Mouse (Mus musculus) gastrocnemius, postnatal 10 days (tissue): Measurements from ENCODE around the gene Col6a5. TPM values are rescaled to one million over a fixed set of nuclear protein-coding genes. Genes with fewer than 3 reads are reported as not detected.

Experiments
- DNase-seq: peaks from one replicate; pipeline ENCODE4 v3.0.0; 2021; ENCODE audit warnings: mixed read lengths
- long read RNA-seq, 2 experiments: library from polyadenylated mRNA; stranded (forward); transcript quantifications; one replicate each; pipeline ENCODE4 v2.0.0; 2021
- total RNA-seq, 2 experiments: library from RNA; stranded (reverse); gene quantifications; 2 replicates each; pipeline ENCODE4 v1.2.3; 2021

The Col6a5 gene
- total RNA-seq = 1 to 10 TPM; 1.2 to 1.4 TPM
- long read RNA-seq, experiment 1 = 0 reads
- long read RNA-seq, experiment 2 = 0 reads

GRCm38 (mm10) chr9:105960533-105960932 is at the start of gene Col6a5:
Gene Col6a5 (minus strand): TSS chr9:105960643.
- DNase-seq = peak; percentile 40

DNA sequence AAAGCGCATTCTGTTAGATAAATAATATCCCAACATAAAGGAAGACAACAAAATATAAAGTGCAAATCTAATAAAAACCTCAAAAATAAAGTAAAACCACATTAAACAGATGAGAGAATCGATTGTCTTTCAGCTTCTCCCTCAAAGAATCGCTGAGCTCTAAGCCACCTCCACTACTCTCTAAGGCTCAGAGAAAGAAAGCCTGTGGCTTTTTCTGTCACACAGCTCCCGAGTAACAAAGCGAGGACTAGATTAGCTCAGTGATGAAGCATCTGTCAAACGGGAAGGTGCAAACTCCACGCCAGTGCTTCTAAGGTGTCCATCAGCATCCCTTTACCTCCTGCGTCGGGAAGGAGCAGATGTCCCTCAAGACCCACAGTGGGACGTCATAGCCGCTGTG is 37.5 kb upstream of the Col6a5 start:
- DNase-seq = no peak

- no peak for DNase-seq
Measured at GRCm38 (mm10) chr9:105992425-105992824, 32.0 kb upstream of the Col6a5 start.

DNA sequence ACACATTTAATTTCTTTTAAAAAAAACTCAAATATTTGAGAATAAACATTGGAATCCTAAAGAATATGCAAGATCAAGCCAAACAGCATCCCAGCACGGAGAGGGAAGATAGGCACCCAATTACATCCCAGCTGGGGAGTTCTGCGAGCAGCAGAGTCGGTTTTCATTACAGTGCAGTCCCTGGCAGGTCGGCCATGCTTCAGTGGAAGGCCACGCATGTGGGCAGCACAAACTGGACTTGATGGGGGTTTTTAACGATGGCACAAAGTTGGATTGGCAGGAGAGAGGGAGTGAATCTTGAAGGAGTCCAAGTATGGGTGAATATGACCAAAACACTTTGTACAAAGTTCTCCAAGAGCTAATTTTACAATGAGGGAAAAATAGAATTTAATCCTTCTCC is 29.7 kb upstream of the Col6a5 start:
- DNase-seq = no peak

DNA sequence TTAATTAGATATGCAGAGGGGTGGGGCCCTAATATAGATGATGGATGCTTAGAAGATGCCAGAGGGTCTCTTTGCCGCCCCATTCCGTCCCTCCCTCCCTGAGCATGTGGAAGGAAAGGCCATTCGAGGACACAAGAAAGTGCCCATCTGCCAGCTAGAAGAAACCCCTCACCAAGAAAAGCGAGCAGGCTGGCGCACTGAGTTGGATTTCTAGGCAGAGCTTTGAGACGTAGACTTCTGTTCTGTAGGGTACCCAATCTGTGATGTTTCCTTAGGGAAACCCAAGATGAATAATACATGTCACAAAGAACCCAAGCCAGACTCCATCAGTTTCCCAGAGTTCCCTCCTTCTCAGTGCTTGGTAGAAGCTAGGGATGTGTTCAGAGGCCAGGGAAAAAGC is 29.0 kb upstream of the Col6a5 start:
- DNase-seq = no peak

DNA sequence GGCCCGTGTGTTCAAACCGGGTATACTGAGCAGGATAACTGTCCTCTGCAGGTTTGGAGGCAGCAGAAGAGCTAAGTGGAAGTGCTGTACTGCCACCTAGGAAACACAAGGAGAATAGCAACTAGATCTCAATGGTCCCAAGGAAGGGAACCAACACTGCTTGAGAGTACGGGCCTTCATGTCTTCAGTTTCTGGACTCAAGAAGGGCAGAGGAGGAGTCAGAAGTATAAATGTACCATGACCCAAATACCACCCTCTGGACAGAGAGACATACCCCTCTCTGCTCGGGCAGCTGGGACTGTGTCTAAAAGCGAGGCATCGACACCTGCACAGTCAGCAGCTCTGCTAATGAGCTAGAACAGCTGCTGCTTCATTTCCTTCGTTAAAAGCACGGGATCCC is 27.7 kb upstream of the Col6a5 start:
- no peak for DNase-seq

DNA sequence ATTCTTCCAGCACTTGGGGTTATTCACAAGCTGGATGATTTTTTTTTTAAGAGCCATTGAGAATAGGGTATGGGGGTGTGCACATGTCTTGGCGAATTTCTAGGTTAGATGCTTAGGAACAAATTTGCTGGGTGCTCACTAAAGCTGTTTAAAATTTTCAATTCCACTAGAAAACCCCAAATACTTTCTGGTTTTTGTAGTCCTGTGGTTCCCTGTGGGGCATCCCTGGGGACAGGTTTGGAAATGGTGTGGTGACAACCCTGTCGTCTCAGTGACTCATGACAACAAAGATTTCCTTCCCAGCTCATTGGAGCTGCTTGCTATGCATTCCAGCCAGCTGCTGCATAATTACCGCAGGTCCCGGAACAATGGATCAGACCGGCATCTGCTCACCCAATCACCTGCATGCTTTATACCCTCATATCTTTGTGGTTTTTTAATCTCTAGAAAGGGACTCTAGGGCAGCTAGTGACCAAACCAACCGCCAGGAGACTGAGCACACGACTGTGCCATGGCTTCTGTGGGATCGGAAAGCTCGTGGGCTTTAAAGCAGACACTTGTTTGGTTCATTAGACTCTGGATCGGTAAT is 24.6 kb upstream of the Col6a5 start:
- DNase-seq = no peak

- no peak for DNase-seq
Measured at GRCm38 (mm10) chr9:105978479-105978878, 18.0 kb upstream of the Col6a5 start.

GRCm38 (mm10) chr9:105976871-105977270 is 16.4 kb upstream of the Col6a5 start:
- no peak for DNase-seq

GRCm38 (mm10) chr9:105976314-105976713 is 15.9 kb upstream of the Col6a5 start:
- DNase-seq = no peak

DNA sequence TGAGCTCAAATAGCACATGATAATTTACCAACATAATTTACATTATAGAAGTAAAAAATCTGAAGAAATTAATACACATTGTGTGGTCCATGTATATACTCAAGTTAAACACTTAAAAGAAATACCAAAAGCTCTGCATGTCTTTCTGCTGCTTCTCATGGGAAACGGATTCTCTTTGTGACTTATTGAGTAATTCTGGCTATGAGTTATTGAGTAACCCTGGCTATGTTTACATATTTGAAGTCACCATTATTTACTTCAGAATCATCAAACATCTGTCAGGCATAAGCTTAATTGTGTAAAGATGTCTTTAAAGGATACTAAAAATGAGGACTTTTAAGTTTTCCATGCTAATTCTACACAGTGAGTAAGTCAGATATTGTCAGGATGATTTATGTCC is 13.3 kb upstream of the Col6a5 start:
- no peak for DNase-seq

- no peak for DNase-seq
Measured at GRCm38 (mm10) chr9:105972031-105972430, 11.6 kb upstream of the Col6a5 start.

DNA sequence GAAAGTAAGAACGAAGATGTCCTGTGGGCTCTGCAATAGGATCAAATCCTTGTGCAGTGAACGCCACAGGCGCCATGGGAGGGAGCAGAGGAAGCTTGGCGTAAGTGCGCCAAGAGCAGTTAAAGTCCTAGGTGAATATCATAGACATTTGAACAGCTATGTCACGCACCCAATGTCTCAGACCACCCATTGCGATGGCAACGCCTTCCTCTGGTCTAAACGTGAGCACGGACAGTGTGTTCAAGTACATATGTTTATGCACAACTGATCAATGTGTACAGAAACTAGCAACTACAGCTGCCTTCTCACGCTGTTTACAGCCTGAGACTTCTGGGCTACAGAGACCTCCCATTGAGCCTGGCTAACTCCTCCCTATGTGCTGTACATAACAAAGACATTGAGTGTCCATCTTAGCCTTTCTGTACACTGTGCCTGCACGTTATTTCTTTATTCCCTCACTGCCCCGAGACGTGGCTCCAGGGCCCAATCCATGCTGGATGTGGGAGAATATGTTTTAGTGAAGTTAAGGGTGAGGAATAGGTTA is 11.0 kb upstream of the Col6a5 start:
- no peak for DNase-seq

GRCm38 (mm10) chr9:105970901-105971300 is 10.5 kb upstream of the Col6a5 start:
- DNase-seq = no peak

DNA sequence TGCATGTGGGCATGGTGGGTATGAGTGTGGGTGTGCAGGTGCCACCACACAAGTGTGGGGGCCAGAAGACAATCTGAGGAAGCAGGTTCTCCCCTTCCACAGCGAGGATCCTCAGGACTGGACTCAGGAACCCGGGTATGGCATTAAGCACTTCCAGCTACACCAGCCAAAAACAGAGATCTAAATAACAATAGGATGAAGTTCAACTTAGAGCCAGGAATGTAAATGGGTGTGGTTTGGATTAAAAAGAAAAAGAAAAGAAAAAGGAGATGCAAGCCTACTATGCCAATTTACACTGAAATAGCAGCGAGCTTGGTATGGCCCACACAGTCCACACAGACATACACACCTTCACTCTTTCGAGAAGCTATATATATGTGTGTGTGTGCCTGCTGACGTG is 7.5 kb upstream of the Col6a5 start:
- no peak for DNase-seq

- DNase-seq = no peak
Measured at GRCm38 (mm10) chr9:105959116-105959515, 1.3 kb downstream of the Col6a5 start.

GRCm38 (mm10) chr9:105949755-105950154 is 10.7 kb downstream of the Col6a5 start:
- DNase-seq = no peak

DNA sequence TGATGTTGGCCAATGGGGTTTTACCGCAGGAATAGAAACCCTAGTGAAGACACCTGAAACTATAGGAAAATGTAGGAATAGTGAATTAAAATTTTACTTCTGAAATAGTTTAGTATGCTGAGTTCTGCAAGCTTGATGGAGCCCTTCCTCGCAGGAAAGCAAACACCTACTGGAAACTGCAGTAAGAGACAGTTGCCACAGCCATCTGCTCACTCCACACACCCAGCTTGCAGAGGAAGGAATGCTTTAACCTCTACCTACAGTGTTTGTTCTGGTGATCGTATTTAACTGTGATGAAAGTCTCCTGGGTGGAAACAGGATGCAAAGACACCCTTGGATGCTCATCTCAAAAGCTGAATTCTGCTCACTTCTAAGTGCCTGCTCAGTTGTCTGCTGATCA is 12.9 kb downstream of the Col6a5 start:
- no peak for DNase-seq

DNA sequence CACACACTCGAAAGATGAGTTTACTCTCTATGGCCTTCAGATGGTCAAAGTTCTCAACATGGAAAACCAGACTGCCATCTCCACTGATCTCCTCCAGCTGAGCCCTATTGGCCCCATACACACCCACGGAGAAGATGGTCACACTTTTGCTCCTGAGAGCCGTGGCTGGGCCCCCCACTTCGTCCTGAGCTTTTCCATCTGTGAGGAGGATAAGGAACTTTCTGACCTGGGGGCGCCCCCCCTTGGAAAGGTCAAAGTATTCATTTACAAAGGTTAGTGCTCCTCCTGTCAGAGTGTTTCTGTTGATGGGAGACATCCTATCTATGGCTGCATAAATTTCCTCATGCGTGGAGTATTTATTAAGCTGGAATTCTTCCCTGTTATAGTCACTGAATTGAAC is 26.6 kb downstream of the Col6a5 start:
- DNase-seq = no peak

GRCm38 (mm10) chr9:105929287-105929686 is 31.2 kb downstream of the Col6a5 start:
- DNase-seq = no peak

DNA sequence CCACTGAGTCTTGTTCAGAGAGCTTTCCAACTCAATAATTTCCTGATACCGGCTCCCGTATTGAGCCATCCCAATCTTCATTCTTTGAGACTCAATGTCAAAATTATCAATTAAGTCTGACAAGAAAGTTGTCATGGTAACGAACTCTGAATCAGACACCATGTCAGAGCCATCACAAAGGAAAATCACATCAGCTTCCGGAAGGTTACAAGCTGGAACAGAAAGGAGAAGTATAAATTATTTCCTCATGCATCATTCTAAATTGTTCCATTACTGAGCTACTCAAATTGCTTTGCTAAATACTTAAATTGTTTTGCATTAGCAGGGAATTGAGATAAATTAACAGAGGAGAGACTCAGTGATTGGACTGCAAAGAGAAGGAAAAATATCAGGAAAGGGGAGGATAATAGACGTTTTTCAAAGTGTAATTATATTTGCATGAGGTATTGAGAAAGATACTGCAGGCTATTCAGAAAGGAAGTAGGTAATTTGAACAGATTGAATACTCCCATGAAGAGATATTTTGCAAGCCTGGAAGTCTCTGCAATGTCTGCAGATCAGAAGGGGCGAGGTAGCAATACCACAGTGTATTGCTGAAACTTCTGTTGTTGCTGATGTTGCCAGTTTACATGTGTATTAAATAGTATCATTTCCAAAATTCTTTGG is 31.9 kb downstream of the Col6a5 start:
- no peak for DNase-seq

DNA sequence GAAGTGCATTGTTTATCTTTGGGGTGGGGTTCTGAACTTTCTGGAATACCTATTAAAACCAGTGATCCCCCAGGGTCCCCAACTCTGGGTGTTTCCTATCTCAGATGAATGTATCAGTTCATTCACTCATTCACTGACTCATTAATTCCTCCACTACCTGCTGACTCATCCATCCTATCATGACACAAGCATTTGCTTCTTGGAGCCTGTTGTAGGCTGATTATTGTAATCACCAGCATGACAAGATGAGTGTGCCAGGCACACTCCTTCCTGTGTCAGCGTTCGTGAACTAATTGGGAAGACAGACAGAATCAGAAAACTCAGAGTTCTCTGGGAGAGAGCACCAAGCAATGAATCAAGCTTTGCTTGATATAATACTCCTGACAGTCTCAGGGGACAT is 36.8 kb downstream of the Col6a5 start:
- no peak for DNase-seq

- no peak for DNase-seq
Measured at GRCm38 (mm10) chr9:105915186-105915585, 45.3 kb downstream of the Col6a5 start.

GRCm38 (mm10) chr9:105910166-105910565 is 50.3 kb downstream of the Col6a5 start:
- no peak for DNase-seq
